Mouse (Mus musculus) MEL (cell line): ENCODE results near the gene Npl.

Experiments
- CTCF ChIP-seq, 3 experiments: IDR thresholded peaks in 2 of 3; conservative IDR thresholded peaks in 1 of 3; 2 replicates each; pipeline ENCODE4 v1.5.1; 2011 to 2012; ENCODE audit warnings: low read length in 3 of 3, low read depth in 2 of 3, mild to moderate bottlenecking in 2 of 3, improper control_type of control experiment in 1 of 3, inconsistent platforms in 1 of 3, mixed read lengths in 1 of 3, moderate library complexity in 1 of 3; ENCODE audit not compliant: control insufficient read depth in 1 of 3, insufficient read depth in 1 of 3, poor library complexity in 1 of 3, severe bottlenecking in 1 of 3
- ETS1 ChIP-seq: IDR thresholded peaks from 2 replicates; pipeline ENCODE4 v1.6.1; 2012; ENCODE audit warnings: low read depth, mild to moderate bottlenecking, inconsistent platforms, low read length, improper control_type of control experiment, moderate library complexity
- KAT2A ChIP-seq: conservative IDR thresholded peaks from 2 replicates; pipeline ENCODE4 v1.6.1; 2012; ENCODE audit warnings: low read depth, low read length, improper control_type of control experiment, inconsistent platforms
- POLR2A ChIP-seq, 2 experiments: IDR thresholded peaks; 2 replicates each; pipeline ENCODE4 v1.6.1; 2011 to 2012; ENCODE audit warnings: low read length in 2 of 2, mild to moderate bottlenecking in 2 of 2, control low read depth in 1 of 2, improper control_type of control experiment in 1 of 2, low read depth in 1 of 2, moderate library complexity in 1 of 2; ENCODE audit not compliant: control insufficient read depth in 1 of 2, insufficient read depth in 1 of 2, poor library complexity in 1 of 2
- POLR2AphosphoS2 ChIP-seq: IDR thresholded peaks from 2 replicates; pipeline ENCODE4 v1.6.1; 2011; ENCODE audit warnings: low read length, improper control_type of control experiment
- SIN3A ChIP-seq: IDR thresholded peaks from 2 replicates; pipeline ENCODE4 v1.6.1; 2012; ENCODE audit warnings: low read length, improper control_type of control experiment, inconsistent platforms
- SMC3 ChIP-seq: IDR thresholded peaks from 2 replicates; pipeline ENCODE4 v1.6.1; 2011; ENCODE audit warnings: low read depth, low read length, improper control_type of control experiment
- TCF12 ChIP-seq: IDR thresholded peaks from 2 replicates; pipeline ENCODE4 v1.6.1; 2014; ENCODE audit warnings: low read depth, mild to moderate bottlenecking, inconsistent platforms, low read length, improper control_type of control experiment, moderate library complexity

GRCm38 (mm10) chr1:153515368-153515767 lies 34.5 kb downstream of the Npl start:
- TF ChIP-seq POLR2A (IDR thresholded peaks at IDR 0.05; ENCODE audit: control insufficient read depth in 1 of 2, insufficient read depth in 1 of 2, low read depth in 1 of 2, low read length in 2 of 2, poor library complexity in 1 of 2) (no peak), CTCF (IDR thresholded peaks at IDR 0.05 in 2 of 3, conservative IDR thresholded peaks at IDR 0.05 in 1 of 3; ENCODE audit: control insufficient read depth in 1 of 3, insufficient read depth in 1 of 3, low read depth in 2 of 3, low read length in 3 of 3, poor library complexity in 1 of 3, severe bottlenecking in 1 of 3) (no peak), POLR2AphosphoS2 (no peak), SIN3A (no peak), SMC3 (no peak), ETS1 (no peak), TCF12 (no peak), KAT2A (no peak)
